ENCODE assay signal across 15 mouse cellular contexts in the genomic region with DNA sequence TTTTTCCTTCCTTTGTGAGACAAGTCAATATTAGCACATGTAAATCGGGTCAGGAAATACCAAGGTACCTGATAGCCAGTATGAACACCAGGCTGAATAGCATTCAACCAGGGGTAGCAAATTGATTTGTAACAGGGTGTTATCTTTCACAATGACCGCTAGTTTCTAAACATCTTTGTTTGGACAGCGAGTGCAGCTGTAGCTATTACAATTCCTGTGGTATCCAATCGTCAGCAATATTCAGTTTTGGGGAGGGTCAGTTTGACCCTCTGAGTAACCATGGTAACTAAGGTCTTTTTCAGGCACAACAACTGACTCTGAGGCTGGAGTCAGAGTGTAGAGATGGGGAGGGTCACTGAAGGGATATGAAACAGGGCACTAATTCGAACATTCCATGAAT. TPM values are rescaled to one million over a fixed set of nuclear protein-coding genes. Genes with fewer than 3 reads are reported as not detected.
"Had no signal": no experiment of that assay in that cellular context is flagged by ENCODE, and none has a peak within 500 bp of the region (broad histone marks: within the 10 kb centered on the region; RNA-seq: fewer than 3 reads in every experiment).

No protein-coding gene starts in this region.

- H3K27ac ChIP-seq: limb, embryonic 13.5 days; liver, embryonic 14.5 days; neural tube, embryonic 13.5 days; stomach, embryonic 15.5 days had no signal

- H3K9ac ChIP-seq: limb, embryonic 13.5 days; liver, embryonic 14.5 days; neural tube, embryonic 13.5 days; stomach, embryonic 15.5 days had no signal

- DNase-seq: kidney, adult 8-10 months; kidney, postnatal 25 days; layer of hippocampus, postnatal 36 days; left cerebral cortex, postnatal 4 days; lung, adult 18-20 months; right cerebral cortex, postnatal 14 days; thymus, adult 2 months; thymus, postnatal 25 days had no signal

- H3K9me3 ChIP-seq: stomach, embryonic 15.5 days had no signal

- H3K36me3 ChIP-seq: limb, embryonic 13.5 days; neural tube, embryonic 13.5 days; stomach, embryonic 15.5 days had no signal

- H3K4me2 ChIP-seq: limb, embryonic 13.5 days; neural tube, embryonic 13.5 days; stomach, embryonic 15.5 days had no signal

- H3K4me1 ChIP-seq: neural tube, embryonic 13.5 days; stomach, embryonic 15.5 days had no signal

- H3K4me3 ChIP-seq: limb, embryonic 13.5 days; neural tube, embryonic 13.5 days; stomach, embryonic 15.5 days had no signal

- H3K27me3 ChIP-seq: limb, embryonic 13.5 days; neural tube, embryonic 13.5 days; stomach, embryonic 15.5 days had no signal

- ATAC-seq: midbrain, embryonic 16.5 days had no signal

RNA-seq across cellular contexts. Expression of a gene that starts 15.3 kb away (rescaled TPM):
- total RNA-seq: liver, adult 2 months; megakaryocyte-erythroid progenitor cell, adult 5-6 weeks had no signal
- polyA plus RNA-seq: liver, adult 2 months; liver, embryonic 14.5 days had no signal
